Mouse (Mus musculus): Measurements from ENCODE around the gene Fam133b. TPM values are rescaled to one million over a fixed set of nuclear protein-coding genes. Genes with fewer than 3 reads are reported as not detected.

Fam133b gene
- 11.8 and 12.9 TPM in 2 replicates for polyA plus RNA-seq (2012; rRNA removed)

GRCm38 (mm10) chr5:3543629-3544479 is at the start of gene Fam133b:
TSS of gene Fam133b (plus strand) at chr5:3543833.

GRCm38 (mm10) chr5:3571266-3571665 is 27.6 kb downstream of the Fam133b start, which contains the start of gene 1700109H08Rik:
TSS of gene 1700109H08Rik (plus strand) at chr5:3571566.

GRCm38 (mm10) chr5:3595693-3596398 is 52.2 kb downstream of the Fam133b start, which contains the start of gene Pex1:
TSS of gene Pex1 (plus strand) at chr5:3596066.

GRCm38 (mm10) chr5:3596399-3596766 is 52.8 kb downstream of the Fam133b start, which contains the start of gene Rbm48:
TSS of gene Rbm48 (minus strand) at chr5:3596585.

Other genes with a start within 250 kb of the Fam133b start
- 5.2 and 6.6 TPM in 2 replicates for gene Cdk6, start 202.3 kb upstream of the Fam133b start, polyA plus RNA-seq (2012; rRNA removed)
- gene 1700109H08Rik, start 27.7 kb downstream of the Fam133b start, polyA plus RNA-seq (2012; rRNA removed): 1.4 and 2.1 TPM in 2 replicates
- 4.0 and 4.6 TPM in 2 replicates for gene Pex1, start 52.2 kb downstream of the Fam133b start, polyA plus RNA-seq (2012; rRNA removed)
- gene Rbm48, start 52.8 kb downstream of the Fam133b start, polyA plus RNA-seq (2012; rRNA removed): 3.4 and 4.1 TPM in 2 replicates
- gene Tmbim7, start 107.3 kb downstream of the Fam133b start, polyA plus RNA-seq (2012; rRNA removed): not detected in 2 replicates
- 23.7 and 29.0 TPM in 2 replicates for gene Gatad1, start 113.4 kb downstream of the Fam133b start, polyA plus RNA-seq (2012; rRNA removed)